Mouse (Mus musculus) macrophage (primary cell): ENCODE data around the gene Ints11. TPM values are rescaled to one million over a fixed set of nuclear protein-coding genes. Genes with fewer than 3 reads are reported as not detected.

ENCODE experiments used
- H3K27ac ChIP-seq: fragments of 350-480 bp; formaldehyde crosslinking; 2 replicates; pipeline ENCODE4 v1.9.0; 2021
- H3K36me3 ChIP-seq: fragments of 350-480 bp; formaldehyde crosslinking; 2 replicates; pipeline ENCODE4 v1.9.0; 2021; ENCODE audit errors: inconsistent target
- H3K4me3 ChIP-seq: fragments of 350-480 bp; formaldehyde crosslinking; 2 replicates; pipeline ENCODE4 v1.9.0; 2021; ENCODE audit errors: inconsistent target
- H3K79me2 ChIP-seq: fragments of 350-480 bp; formaldehyde crosslinking; 2 replicates; pipeline ENCODE4 v1.9.0; 2021; ENCODE audit errors: inconsistent target
- WGBS: methylation state at CpG from one replicate; pipeline ENCODE4 v1.1.7; 2026; ENCODE audit warnings: inconsistent platforms; ENCODE audit not compliant: missing documents; 5-methylcytosine and 5-hydroxymethylcytosine counted together
- polyA plus RNA-seq: library from polyadenylated mRNA; stranded (reverse); fragments of 250-400 nt; gene quantifications from 3 replicates; pipeline ENCODE4 v1.2.4, GENCODE M21; 2018; ENCODE audit warnings: inconsistent platforms

The Ints11 gene
- polyA plus RNA-seq, 1 experiment from 2014 or later: 11.2 TPM

DNA sequence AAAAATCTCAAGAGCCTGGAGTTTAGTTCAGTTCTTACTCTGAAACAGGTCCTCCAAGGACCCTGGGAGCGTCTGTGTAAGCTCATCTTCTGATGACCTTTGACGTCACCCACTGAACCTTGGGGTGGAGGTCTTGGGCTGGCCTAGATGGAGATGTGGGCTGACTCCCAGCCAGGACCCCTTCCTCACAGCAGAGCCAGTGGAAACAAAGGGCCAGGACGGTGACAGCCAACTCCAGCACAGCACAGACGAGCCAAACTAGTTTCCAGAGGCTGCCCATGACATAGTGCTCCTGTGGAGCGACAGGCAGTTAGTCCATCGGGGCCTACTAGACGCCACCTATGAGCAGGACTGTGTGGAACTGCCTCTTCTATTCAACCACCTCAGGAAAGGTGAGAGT, 38.9 kb downstream of the Ints11 start:
- Histone ChIP-seq H3K36me3 (peaks cover 7% of the 10 kb centered on the region; the same call in 1 of the 2 replicates), H3K79me2 (no peaks in the 10 kb centered on the region), H3K4me3 (no peak overlapping the region), H3K27ac (no peak overlapping the region)
- 77% methylated on average over 7 of the region's 7 CpGs for WGBS

DNA sequence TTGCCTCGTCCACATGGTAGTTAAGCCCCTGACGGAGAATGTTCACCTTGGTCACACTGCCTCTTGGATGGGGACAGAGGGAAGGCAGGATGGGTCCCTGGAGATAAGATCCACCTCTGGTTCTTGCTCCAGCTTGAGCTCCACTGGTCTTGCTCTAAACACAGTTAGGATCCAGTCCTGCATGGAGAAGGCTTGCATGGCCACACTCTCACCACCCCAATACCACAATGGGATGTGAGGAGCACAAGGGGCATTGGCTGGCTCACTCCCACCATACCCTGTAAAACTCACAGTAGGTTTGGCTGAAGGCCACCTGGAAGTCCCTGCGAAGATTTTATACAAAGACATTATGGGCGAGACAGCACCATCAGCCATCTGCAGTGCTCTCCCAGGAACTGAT, 39.4 kb downstream of the Ints11 start:
- Histone ChIP-seq H3K36me3 (peaks cover 2% of the 10 kb centered on the region; the same call in 1 of the 2 replicates), H3K4me3 (no peak overlapping the region), H3K27ac (no peak overlapping the region), H3K79me2 (no peaks in the 10 kb centered on the region)
- 83% methylated on average over 3 of the region's 4 CpGs for WGBS

DNA sequence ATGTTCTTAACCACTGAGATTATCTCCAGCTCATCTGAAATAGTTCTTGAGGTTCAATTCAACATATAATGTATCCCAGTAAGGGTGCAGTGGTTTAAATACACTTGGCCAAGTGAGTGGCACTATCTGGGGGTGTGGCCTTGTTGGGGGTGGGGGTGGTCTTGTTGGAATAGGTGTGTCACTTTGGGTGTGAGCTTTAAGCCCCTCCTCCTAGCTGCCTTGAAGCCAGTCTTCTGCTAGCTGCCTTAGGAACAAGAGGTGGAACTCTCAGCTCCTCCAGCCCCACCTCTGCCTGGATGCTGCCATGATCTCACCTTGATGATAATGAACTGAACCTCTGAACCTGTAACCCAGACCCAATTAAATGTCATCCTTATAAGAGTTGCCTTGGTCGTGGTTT, 62.7 kb downstream of the Ints11 start:
- Histone ChIP-seq H3K36me3 (no peaks in the 10 kb centered on the region), H3K27ac (no peak overlapping the region), H3K4me3 (no peak overlapping the region), H3K79me2 (no peaks in the 10 kb centered on the region)
- WGBS: 93% methylated on average over 1 of the region's 1 CpGs

Other genes with a start within 250 kb of the Ints11 start
- gene Cdk11b, start 244.7 kb upstream of the Ints11 start, polyA plus RNA-seq: 67.8 to 153 TPM (median 75.9 TPM) in 3 replicates
- not detected in 3 replicates for gene Gm10563, start 224.1 kb upstream of the Ints11 start, polyA plus RNA-seq
- gene Mmp23, start 216.2 kb upstream of the Ints11 start, polyA plus RNA-seq: not detected in 3 replicates
- gene Mib2, start 200.3 kb upstream of the Ints11 start, polyA plus RNA-seq: 9.5 to 29.7 TPM (median 12.3 TPM) in 3 replicates
- gene Fndc10, start 175.2 kb upstream of the Ints11 start, polyA plus RNA-seq: 1.1 to 1.9 TPM (median 1.4 TPM) in 3 replicates
- 125 to 264 TPM (median 166 TPM) in 3 replicates for gene Ssu72, start 164.7 kb upstream of the Ints11 start, polyA plus RNA-seq
- gene Tmem240, start 134.7 kb upstream of the Ints11 start, polyA plus RNA-seq: 0.10 to 1.0 TPM (median 0.32 TPM) in 3 replicates
- 11.3 to 32.7 TPM (median 12.1 TPM) in 3 replicates for gene Atad3a, start 108.5 kb upstream of the Ints11 start, polyA plus RNA-seq
- gene Vwa1, start 94.8 kb upstream of the Ints11 start, polyA plus RNA-seq: 0.09 to 0.10 TPM in 2 of 3 replicates, not detected in the other
- not detected in 3 replicates for gene Tmem88b, start 83.7 kb upstream of the Ints11 start, polyA plus RNA-seq
- gene Ankrd65, start 79.1 kb upstream of the Ints11 start, polyA plus RNA-seq: not detected in 3 replicates
- gene Mrpl20, start 66.7 kb upstream of the Ints11 start, polyA plus RNA-seq: 60.1 to 101 TPM (median 65.9 TPM) in 3 replicates
- 21.9 to 54.1 TPM (median 31.3 TPM) in 3 replicates for gene Ccnl2, start 57.1 kb upstream of the Ints11 start, polyA plus RNA-seq
- gene Aurkaip1, start 38.3 kb upstream of the Ints11 start, polyA plus RNA-seq: 66.8 to 92.5 TPM (median 68.1 TPM) in 3 replicates
- gene Mxra8, start 29.9 kb upstream of the Ints11 start, polyA plus RNA-seq: 0.19 to 1.1 TPM (median 0.32 TPM) in 3 replicates
- 6.2 to 13.8 TPM (median 12.2 TPM) in 3 replicates for gene Dvl1, start 22.1 kb upstream of the Ints11 start, polyA plus RNA-seq
- gene Tas1r3, start 6.2 kb upstream of the Ints11 start, polyA plus RNA-seq: 0.04 to 0.11 TPM in 2 of 3 replicates, not detected in the other
- 6.6 to 11.4 TPM (median 8.7 TPM) in 3 replicates for gene Cptp, start 106 bp upstream of the Ints11 start, polyA plus RNA-seq
- 12.4 to 21.3 TPM (median 17.4 TPM) in 3 replicates for gene Pusl1, start 22.2 kb downstream of the Ints11 start, polyA plus RNA-seq
- 8.2 to 8.7 TPM (median 8.3 TPM) in 3 replicates for gene Acap3, start 22.3 kb downstream of the Ints11 start, polyA plus RNA-seq
- gene Ube2j2, start 74.3 kb downstream of the Ints11 start, polyA plus RNA-seq: 55.7 to 67.6 TPM (median 65.4 TPM) in 3 replicates
- 5.3 to 17.5 TPM (median 14.9 TPM) in 3 replicates for gene C1qtnf12, start 92.8 kb downstream of the Ints11 start, polyA plus RNA-seq
- gene B3galt6, start 123.1 kb downstream of the Ints11 start, polyA plus RNA-seq: 1.4 to 6.1 TPM (median 2.9 TPM) in 3 replicates
- gene Sdf4, start 123.3 kb downstream of the Ints11 start, polyA plus RNA-seq: 261 to 438 TPM (median 289 TPM) in 3 replicates
- gene Tnfrsf4, start 144.3 kb downstream of the Ints11 start, polyA plus RNA-seq: 0.47 to 0.95 TPM (median 0.93 TPM) in 3 replicates
- 0.29 to 0.30 TPM in 2 of 3 replicates, not detected in the other for gene Tnfrsf18, start 156.6 kb downstream of the Ints11 start, polyA plus RNA-seq
- gene Ttll10, start 189.9 kb downstream of the Ints11 start, polyA plus RNA-seq: not detected in 3 replicates
- gene 9430015G10Rik, start 240.4 kb downstream of the Ints11 start, polyA plus RNA-seq: 3.9 to 7.6 TPM (median 5.1 TPM) in 3 replicates